ENCODE assay signal across 16 mouse cellular contexts in the genomic region with DNA sequence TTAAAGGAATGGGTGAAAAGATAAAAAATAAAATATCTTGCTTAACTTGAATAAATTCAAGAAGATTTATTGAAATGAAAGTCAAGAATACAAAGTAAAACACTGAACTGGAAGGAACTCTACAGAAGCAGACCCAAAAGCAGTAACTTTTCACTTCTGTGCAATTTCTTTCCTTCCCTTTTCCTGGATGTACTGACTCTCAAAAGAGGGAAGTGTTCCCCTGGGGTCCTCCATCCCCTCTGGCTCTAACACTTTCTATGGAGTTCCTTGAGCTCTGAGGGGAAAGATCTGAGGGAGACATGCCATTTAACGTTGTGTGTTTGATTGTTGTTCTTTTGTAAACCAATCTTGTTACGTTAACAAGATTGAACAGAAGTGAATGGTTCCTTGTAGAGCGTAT.
"Had no signal": no experiment of that assay in that cellular context is flagged by ENCODE, and none has a peak within 500 bp of the region (broad histone marks: within the 10 kb centered on the region; RNA-seq: fewer than 3 reads in every experiment).

No protein-coding gene starts in this region.

- H3K9ac ChIP-seq: neural tube, embryonic 13.5 days; neural tube, embryonic 15.5 days; stomach, embryonic 15.5 days had no signal

- H3K27ac ChIP-seq: neural tube, embryonic 13.5 days; neural tube, embryonic 15.5 days; stomach, embryonic 15.5 days; stomach, postnatal 0 days had no signal

- H3K9me3 ChIP-seq: neural tube, embryonic 13.5 days; neural tube, embryonic 15.5 days; stomach, embryonic 15.5 days had no signal

- DNase-seq: retina, postnatal 1 day; right cerebral cortex, adult 18-20 months; right cerebral cortex, postnatal 14 days; right cerebral cortex, postnatal 25 days; right cerebral cortex, postnatal 4 days; spleen, adult 18-20 months; thymus, adult 18-20 months; thymus, adult 2 months; thymus, postnatal 14 days; thymus, postnatal 25 days; thymus, postnatal 36 days; thymus, postnatal 4 days had no signal

- H3K36me3 ChIP-seq: neural tube, embryonic 13.5 days; neural tube, embryonic 15.5 days; stomach, embryonic 15.5 days had no signal

- H3K4me1 ChIP-seq: stomach, embryonic 15.5 days had no signal

- H3K4me3 ChIP-seq: neural tube, embryonic 13.5 days; neural tube, embryonic 15.5 days; stomach, embryonic 15.5 days had no signal

- H3K4me2 ChIP-seq: neural tube, embryonic 13.5 days; neural tube, embryonic 15.5 days; stomach, embryonic 15.5 days had no signal

- H3K27me3 ChIP-seq: neural tube, embryonic 13.5 days; neural tube, embryonic 15.5 days; stomach, embryonic 15.5 days had no signal
